Mouse (Mus musculus): Measurements from ENCODE around the gene Clic5.

- TF ChIP-seq CHD2 (IDR thresholded peaks at IDR 0.05; ENCODE audit: low read depth, low read length), result no peak
- no peak for TF ChIP-seq ZC3H11A (IDR thresholded peaks at IDR 0.05; ENCODE audit: borderline replicate concordance, low read depth, low read length)
Measured at GRCm38 (mm10) chr17:44158186-44158585, 30.2 kb upstream of the Clic5 start.

All from ES-E14 (cell line).